8 mouse cellular contexts compared by ENCODE assay signal in the genomic region with DNA sequence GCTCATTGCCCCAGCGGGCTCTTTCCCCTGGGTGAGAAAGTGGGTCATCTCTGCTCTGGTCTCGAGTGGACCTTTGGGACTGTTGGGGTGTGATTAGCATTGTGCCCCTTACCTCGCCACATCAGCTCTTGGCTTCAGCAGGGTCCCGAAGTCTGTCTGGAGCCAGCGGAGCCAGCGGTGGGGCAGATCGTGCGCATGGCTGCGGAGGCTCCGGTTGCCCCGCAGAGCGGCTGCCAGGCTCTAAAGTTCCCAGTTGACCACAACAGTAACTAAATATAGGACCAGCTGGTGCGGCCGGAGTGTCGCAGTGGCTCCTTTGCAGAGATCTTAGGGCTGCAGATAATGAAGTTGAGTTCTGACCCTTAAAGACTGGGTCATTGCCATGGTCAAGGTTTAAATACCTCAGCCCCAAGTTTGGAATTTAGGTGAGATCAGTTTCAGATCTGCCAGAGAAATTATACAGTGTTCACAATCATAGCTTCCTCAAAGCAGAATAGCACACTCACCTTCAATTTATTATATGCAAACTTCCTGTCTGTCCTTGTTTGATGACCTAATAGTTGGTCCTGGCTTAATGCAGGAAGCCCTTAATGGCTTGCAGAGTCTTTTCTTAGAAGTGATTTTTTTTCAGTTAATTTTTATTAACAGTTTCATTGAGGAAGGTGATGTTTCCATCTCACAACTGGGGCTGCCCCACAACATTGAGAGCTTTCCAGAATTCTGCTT. TPM values are rescaled to one million over a fixed set of nuclear protein-coding genes. Genes with fewer than 3 reads are reported as not detected.
DNase-seq lines count a peak whose midpoint lies in the region; ATAC-seq and TF ChIP-seq lines count a peak whose summit lies in the region.

No protein-coding gene starts in this region.

- H3K4me1 ChIP-seq in cerebellum, adult 2 months (ENCODE audit: control insufficient read depth, insufficient read depth, low read length), result no peaks in the 10 kb centered on the region; the same call in 1 of the 2 replicates
- peaks cover 4% of the 10 kb centered on the region for H3K4me1 ChIP-seq in limb, embryonic 11.5 days (ENCODE audit: control insufficient read depth, insufficient read depth, low read length)

- peak overlapping the region; percentile 82 for H3K9ac ChIP-seq in limb, embryonic 11.5 days (ENCODE audit: low read length)

- no peaks in the 10 kb centered on the region for H3K27me3 ChIP-seq in cerebellum, adult 2 months (ENCODE audit: control insufficient read depth, insufficient read depth, low read length)
- H3K27me3 ChIP-seq in limb, embryonic 11.5 days (ENCODE audit: control insufficient read depth, insufficient read depth, low read length), result no peaks in the 10 kb centered on the region

- no peaks in the 10 kb centered on the region for H3K9me3 ChIP-seq in limb, embryonic 11.5 days (ENCODE audit: control insufficient read depth, low read length)

- no peak overlapping the region for H3K27ac ChIP-seq in cerebellum, adult 2 months (ENCODE audit: insufficient read depth, low read length)
- H3K27ac ChIP-seq in limb, embryonic 11.5 days (replicated peaks; ENCODE audit: low read depth, low read length), result no peak overlapping the region

- intact Hi-C loops in gastrocnemius, postnatal 36 days (cut with DNase I), result no loop called here
- intact Hi-C loops in left cerebral cortex, postnatal 14 days (cut with DNase I), result no loop called here

- 6% methylated on average over 15 of the region's 15 CpGs for WGBS in cerebellum, adult 2 months
- 1% methylated on average over 15 of the region's 15 CpGs for WGBS in limb, embryonic 11.5 days

- no peak for TF ChIP-seq CTCF in cerebellum, adult 2 months (IDR thresholded peaks at IDR 0.05; ENCODE audit: borderline replicate concordance, insufficient read depth, low read depth, low read length)

- no peaks in the 10 kb centered on the region for H3K36me3 ChIP-seq in limb, embryonic 11.5 days (ENCODE audit: control insufficient read depth, insufficient read depth, low read length)

- peak overlapping the region; percentile 82 for H3K4me3 ChIP-seq in cerebellum, adult 2 months (replicated peaks; ENCODE audit: insufficient read depth, low read depth, low read length)
- peak overlapping the region; percentile 80 for H3K4me3 ChIP-seq in limb, embryonic 11.5 days (ENCODE audit: low read depth, low read length)

- TF ChIP-seq POLR2A in cerebellum, adult 2 months (IDR thresholded peaks at IDR 0.05; ENCODE audit: borderline replicate concordance, insufficient read depth, low read length), result no peak

- no peak for DNase-seq in cerebellum, adult 2 months
- DNase-seq in cerebellum, adult 11 months, result no peak
- DNase-seq in adipocyte (ENCODE audit: low spot score), result peak; percentile 2
- DNase-seq in gastrocnemius, postnatal 36 days, result peak; percentile 53
- no peak for DNase-seq in limb, embryonic 11.5 days (ENCODE audit: low spot score)
- DNase-seq in skeletal muscle tissue, adult 2 months (ENCODE audit: low read depth, low spot score), result peak; percentile 82
- DNase-seq in left cerebral cortex, postnatal 14 days (ENCODE audit: low spot score in 2 of 2), result no peak

- H3K4me2 ChIP-seq in limb, embryonic 11.5 days (ENCODE audit: low read depth, severe bottlenecking), result peak overlapping the region; percentile 95

- no peak for ATAC-seq in limb, embryonic 11.5 days (ENCODE audit: insufficient number of reproducible peaks, low FRiP score, low TSS enrichment, low read depth)
- no peak for ATAC-seq in granulocyte monocyte progenitor cell, adult 5-6 weeks (replicated peaks; ENCODE audit: poor library complexity, severe bottlenecking)

RNA-seq across cellular contexts. Expression of a gene that starts 1.0 kb away (rescaled TPM):
- polyA plus RNA-seq in cerebellum, adult 2 months (2012; rRNA removed), result 20.8 and 20.9 TPM in 2 replicates
- total RNA-seq in gastrocnemius, postnatal 36 days (2021), result 100 to 1,000 TPM; 131 to 150 TPM
- polyA plus RNA-seq in limb, embryonic 11.5 days (2014; fragmentation: Nextera tagmentation; extraction: Ambion mirVana), result 11.6 and 11.8 TPM in 2 replicates
- 6.6 and 11.5 TPM in 2 replicates for total RNA-seq in granulocyte monocyte progenitor cell, adult 5-6 weeks (2014; fragmentation: Nextera tagmentation)
- 4.8 and 5.6 TPM in 2 replicates for total RNA-seq in granulocyte monocyte progenitor cell, adult 5-6 weeks (2017)
- 10 to 100 TPM; 13.0 to 13.9 TPM for total RNA-seq in left cerebral cortex, postnatal 14 days (2021)

RNA-seq across cellular contexts. Expression of a gene that starts 24.1 kb away (rescaled TPM):
- polyA plus RNA-seq in cerebellum, adult 2 months (2012; rRNA removed), result 30.4 and 32.0 TPM in 2 replicates
- 100 to 1,000 TPM; 115 to 116 TPM for total RNA-seq in gastrocnemius, postnatal 36 days (2021)
- 28.5 and 33.3 TPM in 2 replicates for polyA plus RNA-seq in limb, embryonic 11.5 days (2014; fragmentation: Nextera tagmentation; extraction: Ambion mirVana)
- 175 and 185 TPM in 2 replicates for total RNA-seq in granulocyte monocyte progenitor cell, adult 5-6 weeks (2014; fragmentation: Nextera tagmentation)
- 11.8 and 14.0 TPM in 2 replicates for total RNA-seq in granulocyte monocyte progenitor cell, adult 5-6 weeks (2017)
- total RNA-seq in left cerebral cortex, postnatal 14 days (2021), result 10 to 100 TPM; 43.0 to 45.8 TPM

RNA-seq across cellular contexts. Expression of a gene that starts 58.8 kb away (rescaled TPM):
- 0.68 and 0.97 TPM in 2 replicates for polyA plus RNA-seq in cerebellum, adult 2 months (2012; rRNA removed)
- under 1 TPM in 1 of 2 experiments, not detected in 1; 0.12 TPM for total RNA-seq in gastrocnemius, postnatal 36 days (2021)
- polyA plus RNA-seq in limb, embryonic 11.5 days (2014; fragmentation: Nextera tagmentation; extraction: Ambion mirVana), result not detected in 2 replicates
- total RNA-seq in granulocyte monocyte progenitor cell, adult 5-6 weeks (2014; fragmentation: Nextera tagmentation), result not detected in 2 replicates
- not detected in 2 replicates for total RNA-seq in granulocyte monocyte progenitor cell, adult 5-6 weeks (2017)
- total RNA-seq in left cerebral cortex, postnatal 14 days (2021), result under 1 TPM; 0.25 to 0.33 TPM

Comparison
In these comparisons a context has a peak if more than half of its experiments do, and no peak if none do; other contexts are left out.
1. DNase-seq: peak in adipocyte (single experiment), gastrocnemius, postnatal 36 days (2 of 2) and skeletal muscle tissue, adult 2 months (single experiment); none in cerebellum, adult 2 months (0 of 2), cerebellum, adult 11 months (single experiment), limb, embryonic 11.5 days (single experiment) and left cerebral cortex, postnatal 14 days (0 of 2).
2. RNA of a gene that starts 1.0 kb away (total RNA-seq): 131 to 150 TPM in gastrocnemius, postnatal 36 days; 13.0 to 13.9 TPM in left cerebral cortex, postnatal 14 days and 4.8 to 11.5 TPM in granulocyte monocyte progenitor cell, adult 5-6 weeks; every median in the first group is over 4 times any median in the second.